Mouse (Mus musculus) kidney, embryonic 14.5 days (tissue): ENCODE data around the gene Umad1. TPM values are rescaled to one million over a fixed set of nuclear protein-coding genes. Genes with fewer than 3 reads are reported as not detected.
A peak's percentile ranks its signal among the peaks of the same experiment; 100 is the strongest.

Experiments
- ATAC-seq: fragments of 200-750 bp; cut with Nextera tagmentation; 2 replicates; pipeline ENCODE4 v1.8.0; 2017; ENCODE audit warnings: moderate number of reproducible peaks, mild to moderate bottlenecking, moderate TSS enrichment, moderate library complexity; ENCODE audit not compliant: low FRiP score, low TSS enrichment
- H3K27ac ChIP-seq: fragments of 300-500 bp; sonication (generic); 2 replicates; pipeline ENCODE4 v1.5.1; 2014; ENCODE audit warnings: low read depth, mild to moderate bottlenecking, low read length, moderate library complexity, mixed read lengths
- H3K27me3 ChIP-seq: fragments of 300-500 bp; sonication (generic); 2 replicates; pipeline ENCODE4 v1.6.1; 2014; ENCODE audit warnings: mild to moderate bottlenecking, low read length; ENCODE audit not compliant: control insufficient read depth, insufficient read depth
- H3K36me3 ChIP-seq: fragments of 300-500 bp; sonication (generic); 2 replicates; pipeline ENCODE4 v1.6.1; 2014; ENCODE audit warnings: low read length, mixed read lengths; ENCODE audit not compliant: control insufficient read depth, insufficient read depth
- H3K4me1 ChIP-seq: fragments of 300-500 bp; sonication (generic); 2 replicates; pipeline ENCODE4 v1.6.1; 2014; ENCODE audit warnings: low read length, mixed read lengths; ENCODE audit not compliant: control insufficient read depth, insufficient read depth
- H3K4me2 ChIP-seq: fragments of 300-500 bp; sonication (generic); replicated peaks from 2 replicates; pipeline ENCODE4 v1.6.1; 2014; ENCODE audit warnings: low read depth, mild to moderate bottlenecking, low read length
- H3K4me3 ChIP-seq: fragments of 300-500 bp; sonication (generic); 2 replicates; pipeline ENCODE4 v1.5.1; 2014; ENCODE audit warnings: mild to moderate bottlenecking, low read length
- H3K9ac ChIP-seq: fragments of 300-500 bp; sonication (generic); 2 replicates; pipeline ENCODE4 v1.6.1; 2014; ENCODE audit warnings: low read depth, mild to moderate bottlenecking, low read length, moderate library complexity
- H3K9me3 ChIP-seq: fragments of 300-500 bp; sonication (generic); 2 replicates; pipeline ENCODE4 v1.6.1; 2016; ENCODE audit warnings: low read length; ENCODE audit not compliant: control insufficient read depth
- WGBS: fragments of 180-500 bp; shearing (Covaris S2); extraction: QIAGEN DNeasy Blood & Tissue Kit; methylation state at CpG from one replicate; pipeline ENCODE4 v1.1.7; 2014; 5-methylcytosine and 5-hydroxymethylcytosine counted together
- polyA plus RNA-seq: library from polyadenylated mRNA; unstranded; fragments of >200 nt; fragmentation: Nextera tagmentation; extraction: Ambion mirVana; gene quantifications from 2 replicates; pipeline ENCODE4 v1.2.1, GENCODE M21; 2014

Gene Umad1
- polyA plus RNA-seq, 1 experiment from 2014 or later: 19.7 TPM

- H3K4me1 ChIP-seq: 0 out of 2 replicates have a peak, but pooled peaks cover 2% of the 10 kb centered on the region
- ATAC-seq: no peak
- H3K4me3 ChIP-seq: no peak overlapping the region
- WGBS: 85% methylated on average over 2 of the region's 2 CpGs
- no peak overlapping the region for H3K4me2 ChIP-seq
- no peak overlapping the region for H3K9ac ChIP-seq
- H3K36me3 ChIP-seq: no peaks in the 10 kb centered on the region
- no peaks in the 10 kb centered on the region for H3K27me3 ChIP-seq
- H3K27ac ChIP-seq: no peak overlapping the region
- H3K9me3 ChIP-seq: no peaks in the 10 kb centered on the region
Observed at GRCm38 (mm10) chr6:8368198-8368864, 109.2 kb downstream of the Umad1 start.

- Histone ChIP-seq H3K4me2 (no peak overlapping the region), H3K27me3 (no peaks in the 10 kb centered on the region), H3K27ac (no peak overlapping the region), H3K9ac (no peak overlapping the region), H3K36me3 (no peaks in the 10 kb centered on the region), H3K4me3 (no peak overlapping the region), H3K9me3 (no peaks in the 10 kb centered on the region), H3K4me1 (0 out of 2 replicates have a peak, but pooled peaks cover 2% of the 10 kb centered on the region)
- WGBS: 72% methylated on average over 3 of the region's 3 CpGs
- ATAC-seq: peak; percentile 55; the same call in 1 of the 2 replicates
Observed at GRCm38 (mm10) chr6:8370624-8371023, 111.5 kb downstream of the Umad1 start.

- H3K9me3 ChIP-seq: no peaks in the 10 kb centered on the region
- H3K9ac ChIP-seq: no peak overlapping the region
- no peaks in the 10 kb centered on the region for H3K36me3 ChIP-seq
- no peak overlapping the region for H3K27ac ChIP-seq
- no peak overlapping the region for H3K4me2 ChIP-seq
- WGBS: 75% methylated on average over 2 of the region's 2 CpGs
- H3K4me3 ChIP-seq: no peak overlapping the region
- H3K4me1 ChIP-seq: 0 out of 2 replicates have a peak, but pooled peaks cover 2% of the 10 kb centered on the region
- ATAC-seq: no peak
- H3K27me3 ChIP-seq: no peaks in the 10 kb centered on the region
Observed at GRCm38 (mm10) chr6:8373051-8373450, 114.0 kb downstream of the Umad1 start.

- WGBS: 56% methylated on average over 8 of the region's 8 CpGs
- H3K27ac ChIP-seq: no peak overlapping the region
- H3K4me1 ChIP-seq: 0 out of 2 replicates have a peak, but pooled peaks cover 2% of the 10 kb centered on the region
- no peak overlapping the region for H3K4me2 ChIP-seq
- no peak overlapping the region for H3K9ac ChIP-seq
- H3K9me3 ChIP-seq: no peaks in the 10 kb centered on the region
- ATAC-seq: no peak
- H3K27me3 ChIP-seq: no peaks in the 10 kb centered on the region
- no peaks in the 10 kb centered on the region for H3K36me3 ChIP-seq
- no peak overlapping the region for H3K4me3 ChIP-seq
Observed at GRCm38 (mm10) chr6:8373851-8374250, 114.8 kb downstream of the Umad1 start.

GRCm38 (mm10) chr6:8374290-8374689 is 115.2 kb downstream of the Umad1 start:
- H3K27me3 ChIP-seq: no peaks in the 10 kb centered on the region
- WGBS: 69% methylated on average over 6 of the region's 6 CpGs
- H3K36me3 ChIP-seq: no peaks in the 10 kb centered on the region
- no peaks in the 10 kb centered on the region for H3K9me3 ChIP-seq
- ATAC-seq: no peak
- no peak overlapping the region for H3K4me3 ChIP-seq
- no peak overlapping the region for H3K27ac ChIP-seq
- no peak overlapping the region for H3K4me2 ChIP-seq
- no peak overlapping the region for H3K9ac ChIP-seq
- 0 out of 2 replicates have a peak, but pooled peaks cover 2% of the 10 kb centered on the region for H3K4me1 ChIP-seq

- Histone ChIP-seq H3K4me2 (no peak overlapping the region), H3K27ac (no peak overlapping the region), H3K9ac (no peak overlapping the region), H3K4me1 (0 out of 2 replicates have a peak, but pooled peaks cover 2% of the 10 kb centered on the region), H3K4me3 (no peak overlapping the region), H3K9me3 (no peaks in the 10 kb centered on the region), H3K27me3 (no peaks in the 10 kb centered on the region), H3K36me3 (no peaks in the 10 kb centered on the region)
- no peak for ATAC-seq
- WGBS: 86% methylated on average over 4 of the region's 4 CpGs
Observed at GRCm38 (mm10) chr6:8374712-8375111, 115.6 kb downstream of the Umad1 start.

- no peak overlapping the region for H3K4me2 ChIP-seq
- H3K9ac ChIP-seq: no peak overlapping the region
- no peaks in the 10 kb centered on the region for H3K27me3 ChIP-seq
- no peaks in the 10 kb centered on the region for H3K36me3 ChIP-seq
- H3K27ac ChIP-seq: no peak overlapping the region
- no peaks in the 10 kb centered on the region for H3K9me3 ChIP-seq
- H3K4me1 ChIP-seq: no peaks in the 10 kb centered on the region
- no peak for ATAC-seq
- H3K4me3 ChIP-seq: no peak overlapping the region
- WGBS: 92% methylated on average over 5 of the region's 5 CpGs
Observed at GRCm38 (mm10) chr6:8376351-8376750, 117.3 kb downstream of the Umad1 start.

GRCm38 (mm10) chr6:8377667-8378066 is 118.6 kb downstream of the Umad1 start:
- 85% methylated on average over 8 of the region's 8 CpGs for WGBS
- H3K4me1 ChIP-seq: no peaks in the 10 kb centered on the region
- H3K9me3 ChIP-seq: no peaks in the 10 kb centered on the region

GRCm38 (mm10) chr6:8389307-8389706 is 130.2 kb downstream of the Umad1 start:
- ATAC-seq: no peak
- Histone ChIP-seq H3K4me1 (no peaks in the 10 kb centered on the region), H3K4me3 (no peak overlapping the region), H3K27ac (no peak overlapping the region), H3K9me3 (no peaks in the 10 kb centered on the region), H3K4me2 (no peak overlapping the region), H3K36me3 (no peaks in the 10 kb centered on the region), H3K27me3 (no peaks in the 10 kb centered on the region), H3K9ac (no peak overlapping the region)
- 96% methylated on average over 2 of the region's 2 CpGs for WGBS

More at GRCm38 (mm10) chr6:8377667-8378066, 118.6 kb downstream of the Umad1 start:
- Histone ChIP-seq H3K36me3 (no peaks in the 10 kb centered on the region), H3K9ac (no peak overlapping the region), H3K27ac (no peak overlapping the region), H3K4me2 (no peak overlapping the region), H3K4me3 (no peak overlapping the region), H3K27me3 (no peaks in the 10 kb centered on the region)
- no peak for ATAC-seq
